Mouse (Mus musculus) small intestine, adult 2 months (tissue): ENCODE results near the gene 2610528J11Rik.

Experiments
- CTCF ChIP-seq: fragments of 200-500 bp; IDR thresholded peaks from 2 replicates; pipeline ENCODE4 v1.5.1; 2012; ENCODE audit warnings: low read depth, mild to moderate bottlenecking, control low read depth, inconsistent platforms, low read length, moderate library complexity, mixed read lengths; ENCODE audit not compliant: insufficient replicate concordance, insufficient read length; ENCODE audit errors: extremely low read depth
- POLR2A ChIP-seq: fragments of 200-500 bp; IDR thresholded peaks from 2 replicates; pipeline ENCODE4 v1.6.1; 2012; ENCODE audit warnings: low read depth, mild to moderate bottlenecking, control low read depth, inconsistent platforms, low read length, moderate library complexity

GRCm38 (mm10) chr4:118500792-118501191 lies 26.0 kb upstream of the 2610528J11Rik start:
- no peak for TF ChIP-seq CTCF
- TF ChIP-seq POLR2A: no peak
